Mouse (Mus musculus) kidney, postnatal 25 days (tissue): Measurements from ENCODE around the gene Fam129a.
A peak's percentile ranks its signal among the peaks of the same experiment; 100 is the strongest.
"Not testable (repeated sequence)": the region's sequence is repeated elsewhere in the genome, so short reads cannot be mapped to it uniquely, and the experiment has no call there.

ENCODE experiments used
- DNase-seq, 2 experiments: peaks; one replicate each; pipeline ENCODE4 v3.0.0; 2021; ENCODE audit warnings: mixed read lengths in 2 of 2

Gene Fam129a

GRCm38 (mm10) chr1:151705723-151706396 lies 134.9 kb downstream of the Fam129a start:
- DNase-seq = peak; percentile 64 to 90

GRCm38 (mm10) chr1:151706397-151706752 lies 135.4 kb downstream of the Fam129a start:
- no peak for DNase-seq

- peak; percentile 63 to 73 for DNase-seq
Observed at GRCm38 (mm10) chr1:151708966-151709733, 138.2 kb downstream of the Fam129a start.

GRCm38 (mm10) chr1:151709734-151710022 lies 138.7 kb downstream of the Fam129a start:
- no peak for DNase-seq

- peak; percentile 34 to 59 for DNase-seq
Observed at GRCm38 (mm10) chr1:151710424-151711055, 139.6 kb downstream of the Fam129a start.

- DNase-seq = no peak
Observed at GRCm38 (mm10) chr1:151711062-151711461, 140.1 kb downstream of the Fam129a start.

GRCm38 (mm10) chr1:151712664-151713063 lies 141.7 kb downstream of the Fam129a start:
- DNase-seq = no peak

GRCm38 (mm10) chr1:151713622-151714021 lies 142.6 kb downstream of the Fam129a start:
- no peak for DNase-seq

- peak; percentile 76 to 93 for DNase-seq
Observed at GRCm38 (mm10) chr1:151716024-151716710, 145.2 kb downstream of the Fam129a start.

GRCm38 (mm10) chr1:151717624-151718023 lies 146.6 kb downstream of the Fam129a start:
- DNase-seq = no peak

GRCm38 (mm10) chr1:151718575-151718974 lies 147.6 kb downstream of the Fam129a start:
- DNase-seq = no peak

- DNase-seq = peak; percentile 47 to 52
Observed at GRCm38 (mm10) chr1:151719911-151720310, 148.9 kb downstream of the Fam129a start.

- peak in 1 of 2 experiments; percentile 37 for DNase-seq
Observed at GRCm38 (mm10) chr1:151720566-151720965, 149.6 kb downstream of the Fam129a start.

- no peak for DNase-seq
Observed at GRCm38 (mm10) chr1:151721357-151721983, 150.5 kb downstream of the Fam129a start.

- DNase-seq = no peak
Observed at GRCm38 (mm10) chr1:151723771-151724170, 152.8 kb downstream of the Fam129a start.

- DNase-seq = no peak
Observed at GRCm38 (mm10) chr1:151725590-151725989, 154.6 kb downstream of the Fam129a start.

GRCm38 (mm10) chr1:151726358-151726757 lies 155.4 kb downstream of the Fam129a start:
- no peak for DNase-seq

- DNase-seq = no peak
Observed at GRCm38 (mm10) chr1:151728141-151728540, 157.2 kb downstream of the Fam129a start.

GRCm38 (mm10) chr1:151737146-151737545 lies 166.2 kb downstream of the Fam129a start:
- no peak for DNase-seq

GRCm38 (mm10) chr1:151741199-151741621 lies 170.2 kb downstream of the Fam129a start:
- DNase-seq = no peak

GRCm38 (mm10) chr1:151749894-151750293 lies 178.9 kb downstream of the Fam129a start:
- not testable (repeated sequence) for DNase-seq

- peak in 1 of 2 experiments; percentile 13 for DNase-seq
Observed at GRCm38 (mm10) chr1:151752946-151753345, 182.0 kb downstream of the Fam129a start.
